Mouse (Mus musculus) splenic B cell, adult 2 months (primary cell): ENCODE results near the gene Mettl2.

Source experiments
- DNase-seq: peaks from one replicate; pipeline ENCODE4 v3.0.0-alpha.2; 2011; ENCODE audit warnings: low read depth, low spot score
- H3K27me3 ChIP-seq: 2 replicates; pipeline ENCODE4 v1.6.1; 2012; ENCODE audit warnings: mild to moderate bottlenecking, low read length, moderate library complexity, mixed read lengths; ENCODE audit not compliant: control insufficient read depth, poor library complexity, insufficient read depth, severe bottlenecking
- H3K36me3 ChIP-seq: 2 replicates; pipeline ENCODE4 v1.6.1; 2012; ENCODE audit warnings: mild to moderate bottlenecking, low read length, moderate library complexity, mixed read lengths; ENCODE audit not compliant: control insufficient read depth, poor library complexity, insufficient read depth, severe bottlenecking

Gene Mettl2

GRCm38 (mm10) chr11:105146593-105146992 lies 20.4 kb downstream of the Mettl2 start, which contains the start of gene Gm10842:
Gene Gm10842, plus strand, starts transcription at chr11:105146893.
- H3K36me3 ChIP-seq, result no peaks in the 10 kb centered on the region
- no peak for DNase-seq
- H3K27me3 ChIP-seq, result no peaks in the 10 kb centered on the region

DNA sequence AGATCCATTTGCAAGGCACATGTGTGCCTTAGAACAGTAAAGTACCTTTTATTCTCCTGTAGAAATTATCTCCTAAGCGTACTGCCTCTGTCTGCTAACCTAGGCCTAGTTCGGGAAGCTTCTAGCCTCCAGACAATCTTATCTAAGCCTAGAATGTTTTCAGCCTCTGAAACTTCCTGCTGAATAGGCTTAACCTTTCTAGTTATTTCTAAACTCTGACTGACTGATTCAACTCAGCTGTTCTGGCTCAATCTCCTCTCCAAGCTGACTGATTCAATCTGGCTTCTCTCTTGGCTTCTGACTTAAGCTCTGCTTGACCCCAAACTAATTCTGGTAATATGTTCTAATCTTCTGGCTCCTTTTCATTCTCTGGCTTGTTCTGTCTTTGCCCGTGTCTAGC lies 23.1 kb downstream of the Mettl2 start:
- no peak for DNase-seq
- Histone ChIP-seq H3K36me3 (no peaks in the 10 kb centered on the region), H3K27me3 (no peaks in the 10 kb centered on the region)

GRCm38 (mm10) chr11:105149766-105150165 lies 23.5 kb downstream of the Mettl2 start:
- Histone ChIP-seq H3K27me3 (no peaks in the 10 kb centered on the region), H3K36me3 (no peaks in the 10 kb centered on the region)
- DNase-seq, result peak; percentile 7

GRCm38 (mm10) chr11:105150691-105151090 lies 24.5 kb downstream of the Mettl2 start:
- DNase-seq, result no peak
- H3K36me3 ChIP-seq, result no peaks in the 10 kb centered on the region
- H3K27me3 ChIP-seq, result no peaks in the 10 kb centered on the region

DNA sequence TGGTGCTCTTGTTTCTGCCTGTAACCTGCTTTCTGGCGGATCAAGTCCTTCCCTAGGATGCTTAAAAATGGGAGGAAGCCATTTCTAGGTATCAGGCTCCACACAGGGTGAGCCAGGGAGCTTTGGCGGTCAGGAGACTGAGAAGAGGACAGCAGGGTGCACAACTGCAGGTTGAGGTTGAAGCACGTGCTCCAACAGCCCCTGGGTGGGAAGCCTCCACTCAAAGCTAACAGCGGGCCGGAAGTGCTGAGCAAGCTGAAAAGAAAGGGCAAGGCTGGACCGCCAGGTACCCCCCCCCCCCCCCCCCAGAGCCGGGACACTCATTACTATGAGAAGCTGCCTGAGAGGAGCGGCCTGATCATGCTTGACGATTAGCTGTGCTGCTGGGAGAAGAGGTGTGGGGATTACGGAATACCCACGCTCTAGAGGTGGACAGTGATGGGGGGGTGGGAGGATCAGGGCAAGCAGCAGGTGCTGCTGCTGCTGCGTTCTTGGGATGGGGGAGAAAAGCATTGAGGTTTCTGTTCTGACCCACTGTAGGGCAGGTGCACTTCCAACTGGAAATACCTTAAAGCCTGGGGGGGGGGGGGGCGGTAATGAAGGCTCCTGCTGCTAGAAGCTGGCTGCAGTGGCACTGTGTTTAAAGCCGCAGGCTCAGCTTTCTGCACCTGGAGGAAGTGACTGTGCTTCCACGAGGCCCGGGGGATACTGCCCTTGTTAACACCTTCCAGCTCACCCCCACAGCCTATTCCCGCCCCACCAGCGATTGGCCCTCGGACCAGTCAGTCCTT lies 25.2 kb downstream of the Mettl2 start:
- H3K36me3 ChIP-seq, result no peaks in the 10 kb centered on the region
- DNase-seq, result peak; percentile 10
- no peaks in the 10 kb centered on the region for H3K27me3 ChIP-seq

GRCm38 (mm10) chr11:105152017-105152300 lies 25.7 kb downstream of the Mettl2 start:
- Histone ChIP-seq H3K27me3 (no peaks in the 10 kb centered on the region), H3K36me3 (no peaks in the 10 kb centered on the region)
- DNase-seq, result no peak

DNA sequence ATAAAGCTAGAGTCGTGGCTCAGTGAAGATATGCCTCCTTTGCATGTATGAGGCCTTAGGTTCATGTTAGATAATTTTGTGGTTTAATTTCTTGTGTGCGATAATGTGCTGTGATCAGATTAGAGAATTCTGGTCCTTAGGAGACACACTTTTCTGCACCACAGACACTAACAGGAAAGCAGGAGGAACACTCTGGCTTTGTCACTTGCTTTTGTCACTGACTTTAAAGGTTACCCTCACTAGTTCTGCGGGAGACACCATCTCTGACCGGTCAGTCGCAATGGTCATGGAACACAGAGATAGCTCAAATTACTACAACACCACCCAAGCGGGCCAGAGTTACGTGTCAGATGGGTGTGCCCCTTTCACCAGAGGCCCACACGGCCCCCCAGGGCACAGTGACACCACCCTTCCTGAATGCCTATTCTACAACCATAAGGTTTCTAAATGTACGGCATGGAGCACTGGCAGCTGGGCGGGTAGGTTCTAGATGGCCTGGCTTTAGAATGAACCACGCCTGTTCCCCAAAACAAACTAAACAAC lies 26.2 kb downstream of the Mettl2 start:
- no peaks in the 10 kb centered on the region for H3K27me3 ChIP-seq
- DNase-seq, result no peak
- no peaks in the 10 kb centered on the region for H3K36me3 ChIP-seq

GRCm38 (mm10) chr11:105153068-105153833 lies 27.0 kb downstream of the Mettl2 start:
- no peaks in the 10 kb centered on the region for H3K27me3 ChIP-seq
- no peaks in the 10 kb centered on the region for H3K36me3 ChIP-seq
- DNase-seq, result no peak

- H3K36me3 ChIP-seq, result no peaks in the 10 kb centered on the region
- no peaks in the 10 kb centered on the region for H3K27me3 ChIP-seq
- DNase-seq, result no peak
Observed at GRCm38 (mm10) chr11:105155915-105156314, 29.7 kb downstream of the Mettl2 start.

DNA sequence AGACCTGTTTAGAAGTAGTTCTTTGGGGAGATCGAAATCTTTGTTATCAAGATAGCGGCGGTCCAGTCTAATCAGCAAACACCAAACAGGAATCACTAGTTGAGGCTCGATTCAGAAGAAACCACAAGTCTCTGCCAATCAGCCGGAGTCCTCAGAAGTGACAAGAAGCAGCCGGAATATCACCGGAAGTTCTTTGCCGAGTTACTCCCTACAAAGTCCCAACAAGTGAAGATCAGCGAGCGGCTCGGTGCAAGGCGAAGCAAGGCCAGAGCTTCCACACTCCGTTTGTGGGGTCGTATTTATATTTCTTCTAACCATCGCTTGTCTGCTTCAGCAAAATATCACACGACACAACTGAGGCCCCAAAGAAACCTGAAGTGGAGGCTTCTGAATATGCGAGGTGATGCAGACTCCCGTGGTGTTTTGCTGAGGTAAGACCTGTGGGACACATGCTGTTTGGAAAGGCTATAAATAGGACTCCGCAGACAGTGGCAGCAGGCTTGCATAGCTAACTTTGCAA lies 30.6 kb downstream of the Mettl2 start:
- no peaks in the 10 kb centered on the region for H3K27me3 ChIP-seq
- DNase-seq, result no peak
- H3K36me3 ChIP-seq, result no peaks in the 10 kb centered on the region

DNA sequence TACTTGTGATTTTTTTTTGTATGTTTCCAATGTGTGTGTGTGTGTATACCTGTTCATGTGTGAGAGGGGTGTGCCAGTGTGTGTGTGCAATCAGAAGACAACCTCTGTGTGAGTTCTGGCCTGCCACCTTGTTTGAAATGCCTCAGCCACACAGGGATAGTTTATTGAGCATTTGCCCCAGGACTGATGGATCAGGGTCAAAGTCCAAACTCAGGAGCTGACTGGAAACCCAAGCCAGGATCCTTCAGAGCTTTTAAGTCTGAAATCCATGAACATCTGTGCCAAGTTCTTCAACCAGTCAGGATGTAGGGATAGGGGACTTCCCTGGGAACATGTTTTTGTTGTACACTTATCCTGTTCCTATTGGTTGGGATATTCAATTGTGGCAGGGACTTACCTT lies 31.8 kb downstream of the Mettl2 start:
- DNase-seq, result no peak
- Histone ChIP-seq H3K36me3 (no peaks in the 10 kb centered on the region), H3K27me3 (no peaks in the 10 kb centered on the region)

DNA sequence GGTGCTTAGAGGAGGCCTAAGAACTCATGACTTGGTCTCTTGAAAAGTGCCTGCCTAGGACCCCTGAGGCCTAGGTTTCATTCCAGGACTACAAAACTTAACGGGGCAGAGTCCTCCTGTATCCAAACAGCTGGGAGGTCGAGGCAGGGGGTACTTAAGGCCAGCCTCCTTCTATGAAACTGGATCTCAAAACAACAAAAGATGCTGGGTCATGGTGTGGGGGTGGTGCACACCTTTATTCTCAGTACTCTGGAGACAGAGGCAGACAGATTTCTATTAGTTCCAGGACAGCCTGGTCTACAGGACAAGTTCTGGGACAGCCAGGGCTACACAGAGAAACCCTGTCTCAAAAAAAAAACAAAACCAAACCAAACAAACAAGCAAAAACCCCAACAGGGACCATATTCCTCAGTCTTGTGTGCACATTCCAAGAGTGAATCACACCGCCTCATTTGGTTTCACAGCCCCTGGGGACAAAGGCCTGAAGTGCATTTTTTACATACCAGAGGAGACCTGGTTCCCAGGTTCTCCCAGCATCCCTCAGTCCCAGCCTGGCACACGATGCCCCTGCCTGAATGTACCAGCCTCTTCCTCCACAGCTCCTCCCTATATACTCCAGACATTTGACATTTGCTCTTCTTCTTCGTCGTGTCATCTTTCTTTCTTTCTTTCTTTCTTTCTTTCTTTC lies 33.6 kb downstream of the Mettl2 start:
- no peaks in the 10 kb centered on the region for H3K27me3 ChIP-seq
- no peaks in the 10 kb centered on the region for H3K36me3 ChIP-seq
- DNase-seq, result no peak

DNA sequence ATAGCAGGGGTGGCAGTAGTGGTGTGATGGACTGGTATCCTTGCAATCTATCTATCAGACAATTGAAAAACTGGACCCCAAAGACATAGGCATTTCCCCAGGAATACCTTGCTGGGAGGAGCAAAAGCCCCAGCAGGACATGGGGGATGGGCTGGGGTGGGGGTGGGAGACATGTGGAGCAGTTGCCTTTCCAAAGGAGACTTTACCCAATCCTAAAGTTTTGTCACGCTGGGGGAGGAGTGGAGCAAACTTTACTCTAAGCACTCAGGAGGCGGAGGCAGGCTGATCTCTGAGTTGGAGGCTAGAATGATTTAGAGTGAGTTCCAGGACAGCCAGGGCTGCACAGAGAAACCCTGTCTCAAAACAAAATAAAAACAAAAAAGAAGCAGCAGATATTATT lies 35.2 kb downstream of the Mettl2 start:
- no peaks in the 10 kb centered on the region for H3K27me3 ChIP-seq
- no peak for DNase-seq

GRCm38 (mm10) chr11:105164516-105165510 lies 38.6 kb downstream of the Mettl2 start:
- DNase-seq, result no peak
- H3K27me3 ChIP-seq, result no peaks in the 10 kb centered on the region
- H3K36me3 ChIP-seq, result no peaks in the 10 kb centered on the region

More for the DNA sequence above, 35.2 kb downstream of the Mettl2 start:
- no peaks in the 10 kb centered on the region for H3K36me3 ChIP-seq
